Mouse (Mus musculus): Measurements from ENCODE around the gene Nek7. TPM values are rescaled to one million over a fixed set of nuclear protein-coding genes. Genes with fewer than 3 reads are reported as not detected.

Gene Nek7
- polyA plus RNA-seq, 1 experiment from 2014 or later, result 21.5 TPM

- 82% methylated on average over 6 of the region's 6 CpGs for WGBS
- H3K4me2 ChIP-seq (ENCODE audit: low read length), result no peak overlapping the region
- H3K36me3 ChIP-seq (ENCODE audit: control insufficient read depth, insufficient read depth, low read length), result no peaks in the 10 kb centered on the region
- peaks cover 9% of the 10 kb centered on the region for H3K4me1 ChIP-seq (ENCODE audit: control insufficient read depth, insufficient read depth, low read length)
- H3K4me3 ChIP-seq (ENCODE audit: low read depth, low read length), result no peak overlapping the region
- ATAC-seq, result no peak
- no peaks in the 10 kb centered on the region for H3K27me3 ChIP-seq (ENCODE audit: control insufficient read depth, insufficient read depth, low read depth, low read length)
- H3K27ac ChIP-seq (ENCODE audit: low read length), result no peak overlapping the region
- H3K9ac ChIP-seq (ENCODE audit: low read depth, low read length), result no peak overlapping the region
- no peaks in the 10 kb centered on the region for H3K9me3 ChIP-seq (replicated peaks; ENCODE audit: control insufficient read depth, low read length, poor library complexity, severe bottlenecking)
These were observed 51.3 kb downstream of the Nek7 start for GRCm38 (mm10) chr1:138568434-138569232.

GRCm38 (mm10) chr1:138567946-138568345, 52.0 kb downstream of the Nek7 start:
- H3K27ac ChIP-seq (ENCODE audit: low read length), result no peak overlapping the region
- WGBS, result 86% methylated on average over 9 of the region's 9 CpGs
- peaks cover 9% of the 10 kb centered on the region for H3K4me1 ChIP-seq (ENCODE audit: control insufficient read depth, insufficient read depth, low read length)
- H3K9ac ChIP-seq (ENCODE audit: low read depth, low read length), result no peak overlapping the region
- no peaks in the 10 kb centered on the region for H3K36me3 ChIP-seq (ENCODE audit: control insufficient read depth, insufficient read depth, low read length)
- H3K4me2 ChIP-seq (ENCODE audit: low read length), result no peak overlapping the region
- H3K27me3 ChIP-seq (ENCODE audit: control insufficient read depth, insufficient read depth, low read depth, low read length), result no peaks in the 10 kb centered on the region
- no peaks in the 10 kb centered on the region for H3K9me3 ChIP-seq (replicated peaks; ENCODE audit: control insufficient read depth, low read length, poor library complexity, severe bottlenecking)
- no peak for ATAC-seq
- no peak overlapping the region for H3K4me3 ChIP-seq (ENCODE audit: low read depth, low read length)

- 91% methylated on average over 6 of the region's 6 CpGs for WGBS
- Histone ChIP-seq H3K27me3 (ENCODE audit: control insufficient read depth, insufficient read depth, low read depth, low read length) (no peaks in the 10 kb centered on the region), H3K9ac (ENCODE audit: low read depth, low read length) (no peak overlapping the region)
These were observed 55.3 kb downstream of the Nek7 start for GRCm38 (mm10) chr1:138564677-138565076.

GRCm38 (mm10) chr1:138560733-138561132, 59.2 kb downstream of the Nek7 start:
- Histone ChIP-seq H3K9me3 (replicated peaks; ENCODE audit: control insufficient read depth, low read length, poor library complexity, severe bottlenecking) (no peaks in the 10 kb centered on the region), H3K27ac (ENCODE audit: low read length) (no peak overlapping the region), H3K36me3 (ENCODE audit: control insufficient read depth, insufficient read depth, low read length) (no peaks in the 10 kb centered on the region), H3K4me3 (ENCODE audit: low read depth, low read length) (no peak overlapping the region), H3K4me1 (ENCODE audit: control insufficient read depth, insufficient read depth, low read length) (peaks cover 4% of the 10 kb centered on the region; the same call in 1 of the 2 replicates), H3K9ac (ENCODE audit: low read depth, low read length) (no peak overlapping the region), H3K4me2 (ENCODE audit: low read length) (no peak overlapping the region), H3K27me3 (ENCODE audit: control insufficient read depth, insufficient read depth, low read depth, low read length) (no peaks in the 10 kb centered on the region)
- 92% methylated on average over 12 of the region's 12 CpGs for WGBS
- no peak for ATAC-seq

More at GRCm38 (mm10) chr1:138564677-138565076, 55.3 kb downstream of the Nek7 start:
- Histone ChIP-seq H3K4me3 (ENCODE audit: low read depth, low read length) (no peak overlapping the region), H3K9me3 (replicated peaks; ENCODE audit: control insufficient read depth, low read length, poor library complexity, severe bottlenecking) (no peaks in the 10 kb centered on the region), H3K36me3 (ENCODE audit: control insufficient read depth, insufficient read depth, low read length) (no peaks in the 10 kb centered on the region), H3K4me1 (ENCODE audit: control insufficient read depth, insufficient read depth, low read length) (peaks cover under 1% of the 10 kb centered on the region; the same call in 1 of the 2 replicates), H3K4me2 (ENCODE audit: low read length) (no peak overlapping the region), H3K27ac (ENCODE audit: low read length) (no peak overlapping the region)
- ATAC-seq, result no peak

GRCm38 (mm10) chr1:138559213-138560101, 60.5 kb downstream of the Nek7 start:
- Histone ChIP-seq H3K4me2 (ENCODE audit: low read length) (peak overlapping the region; percentile 24), H3K9me3 (replicated peaks; ENCODE audit: control insufficient read depth, low read length, poor library complexity, severe bottlenecking) (no peaks in the 10 kb centered on the region), H3K9ac (ENCODE audit: low read depth, low read length) (peak overlapping the region; percentile 36; the same call in 1 of the 2 replicates), H3K36me3 (ENCODE audit: control insufficient read depth, insufficient read depth, low read length) (no peaks in the 10 kb centered on the region), H3K4me1 (ENCODE audit: control insufficient read depth, insufficient read depth, low read length) (peaks cover 4% of the 10 kb centered on the region; the same call in 1 of the 2 replicates), H3K27ac (ENCODE audit: low read length) (peak overlapping the region; percentile 54), H3K4me3 (ENCODE audit: low read depth, low read length) (no peak overlapping the region), H3K27me3 (ENCODE audit: control insufficient read depth, insufficient read depth, low read depth, low read length) (no peaks in the 10 kb centered on the region)
- 0 out of 2 replicates have a peak, but pooled peaks have one; percentile 39 for ATAC-seq
- WGBS, result 26% methylated on average over 12 of the region's 12 CpGs

- Histone ChIP-seq H3K27me3 (ENCODE audit: control insufficient read depth, insufficient read depth, low read depth, low read length) (no peaks in the 10 kb centered on the region), H3K4me1 (ENCODE audit: control insufficient read depth, insufficient read depth, low read length) (peaks cover 4% of the 10 kb centered on the region; the same call in 1 of the 2 replicates), H3K9me3 (replicated peaks; ENCODE audit: control insufficient read depth, low read length, poor library complexity, severe bottlenecking) (no peaks in the 10 kb centered on the region), H3K9ac (ENCODE audit: low read depth, low read length) (no peak overlapping the region), H3K4me2 (ENCODE audit: low read length) (no peak overlapping the region), H3K4me3 (ENCODE audit: low read depth, low read length) (no peak overlapping the region), H3K27ac (ENCODE audit: low read length) (no peak overlapping the region), H3K36me3 (ENCODE audit: control insufficient read depth, insufficient read depth, low read length) (no peaks in the 10 kb centered on the region)
- WGBS, result 63% methylated on average over 3 of the region's 3 CpGs
- no peak for ATAC-seq
These were observed 61.6 kb downstream of the Nek7 start for GRCm38 (mm10) chr1:138558342-138558741.

GRCm38 (mm10) chr1:138554926-138555325, 65.0 kb downstream of the Nek7 start:
- Histone ChIP-seq H3K27me3 (ENCODE audit: control insufficient read depth, insufficient read depth, low read depth, low read length) (no peaks in the 10 kb centered on the region), H3K27ac (ENCODE audit: low read length) (no peak overlapping the region), H3K36me3 (ENCODE audit: control insufficient read depth, insufficient read depth, low read length) (no peaks in the 10 kb centered on the region), H3K4me3 (ENCODE audit: low read depth, low read length) (no peak overlapping the region), H3K4me1 (ENCODE audit: control insufficient read depth, insufficient read depth, low read length) (peaks cover 4% of the 10 kb centered on the region; the same call in 1 of the 2 replicates), H3K9me3 (replicated peaks; ENCODE audit: control insufficient read depth, low read length, poor library complexity, severe bottlenecking) (no peaks in the 10 kb centered on the region), H3K9ac (ENCODE audit: low read depth, low read length) (no peak overlapping the region), H3K4me2 (ENCODE audit: low read length) (no peak overlapping the region)
- WGBS, result 81% methylated on average over 5 of the region's 5 CpGs
- no peak for ATAC-seq

- WGBS, result 49% methylated on average over 6 of the region's 6 CpGs
- ATAC-seq, result no peak
- H3K36me3 ChIP-seq (ENCODE audit: control insufficient read depth, insufficient read depth, low read length), result no peaks in the 10 kb centered on the region
- no peaks in the 10 kb centered on the region for H3K27me3 ChIP-seq (ENCODE audit: control insufficient read depth, insufficient read depth, low read depth, low read length)
- no peak overlapping the region for H3K4me3 ChIP-seq (ENCODE audit: low read depth, low read length)
- H3K4me1 ChIP-seq (ENCODE audit: control insufficient read depth, insufficient read depth, low read length), result peaks cover 9% of the 10 kb centered on the region
- H3K27ac ChIP-seq (ENCODE audit: low read length), result no peak overlapping the region
- no peak overlapping the region for H3K4me2 ChIP-seq (ENCODE audit: low read length)
- no peak overlapping the region for H3K9ac ChIP-seq (ENCODE audit: low read depth, low read length)
- H3K9me3 ChIP-seq (replicated peaks; ENCODE audit: control insufficient read depth, low read length, poor library complexity, severe bottlenecking), result no peaks in the 10 kb centered on the region
These were observed 69.8 kb downstream of the Nek7 start for GRCm38 (mm10) chr1:138550184-138550583.

GRCm38 (mm10) chr1:138542170-138542515, 77.8 kb downstream of the Nek7 start:
- H3K27me3 ChIP-seq (ENCODE audit: control insufficient read depth, insufficient read depth, low read depth, low read length), result no peaks in the 10 kb centered on the region
- no peak overlapping the region for H3K4me2 ChIP-seq (ENCODE audit: low read length)
- H3K27ac ChIP-seq (ENCODE audit: low read length), result no peak overlapping the region
- H3K4me3 ChIP-seq (ENCODE audit: low read depth, low read length), result no peak overlapping the region
- WGBS, result 71% methylated on average over 1 of the region's 1 CpGs
- no peaks in the 10 kb centered on the region for H3K9me3 ChIP-seq (replicated peaks; ENCODE audit: control insufficient read depth, low read length, poor library complexity, severe bottlenecking)
- no peak for ATAC-seq
- H3K9ac ChIP-seq (ENCODE audit: low read depth, low read length), result no peak overlapping the region
- H3K4me1 ChIP-seq (ENCODE audit: control insufficient read depth, insufficient read depth, low read length), result no peaks in the 10 kb centered on the region
- H3K36me3 ChIP-seq (ENCODE audit: control insufficient read depth, insufficient read depth, low read length), result no peaks in the 10 kb centered on the region

All from midbrain, embryonic 16.5 days (tissue).